Mouse (Mus musculus): ENCODE results near the gene Ttc7b. TPM values are rescaled to one million over a fixed set of nuclear protein-coding genes. Genes with fewer than 3 reads are reported as not detected.
A peak's percentile ranks its signal among the peaks of the same experiment; 100 is the strongest.

Ttc7b gene
- total RNA-seq, 4 experiments from 2014 or later = 89.9 to 102 (median 95.5) TPM

GRCm38 (mm10) chr12:100380697-100381291 is 139.8 kb downstream of the Ttc7b start:
- no peak for DNase-seq

- no peak for DNase-seq
Observed at GRCm38 (mm10) chr12:100379833-100380232, 140.8 kb downstream of the Ttc7b start.

- no peak for DNase-seq
Observed at GRCm38 (mm10) chr12:100378266-100378665, 142.4 kb downstream of the Ttc7b start.

GRCm38 (mm10) chr12:100377791-100378190 is 142.8 kb downstream of the Ttc7b start:
- no peak for DNase-seq

- DNase-seq = no peak
Observed at GRCm38 (mm10) chr12:100375801-100376200, 144.8 kb downstream of the Ttc7b start.

GRCm38 (mm10) chr12:100372785-100373184 is 147.8 kb downstream of the Ttc7b start:
- peak; percentile 31 for DNase-seq

GRCm38 (mm10) chr12:100372015-100372414 is 148.6 kb downstream of the Ttc7b start:
- DNase-seq = no peak

- peak; percentile 38 for DNase-seq
Observed at GRCm38 (mm10) chr12:100369786-100370185, 150.8 kb downstream of the Ttc7b start.

- DNase-seq = no peak
Observed at GRCm38 (mm10) chr12:100369220-100369619, 151.4 kb downstream of the Ttc7b start.

GRCm38 (mm10) chr12:100361330-100361729 is 159.3 kb downstream of the Ttc7b start:
- no peak for DNase-seq

GRCm38 (mm10) chr12:100358040-100358620 is 162.5 kb downstream of the Ttc7b start:
- no peak for DNase-seq

- no peak for DNase-seq
Observed at GRCm38 (mm10) chr12:100356407-100356806, 164.2 kb downstream of the Ttc7b start.

GRCm38 (mm10) chr12:100355565-100355964 is 165.1 kb downstream of the Ttc7b start:
- no peak for DNase-seq

GRCm38 (mm10) chr12:100353954-100354353 is 166.7 kb downstream of the Ttc7b start:
- DNase-seq = peak; percentile 39

- no peak for DNase-seq
Observed at GRCm38 (mm10) chr12:100353075-100353782, 167.4 kb downstream of the Ttc7b start.

GRCm38 (mm10) chr12:100352094-100352493 is 168.5 kb downstream of the Ttc7b start:
- no peak for DNase-seq

- DNase-seq = no peak
Observed at GRCm38 (mm10) chr12:100343554-100343953, 177.1 kb downstream of the Ttc7b start.

- DNase-seq = no peak
Observed at GRCm38 (mm10) chr12:100341614-100342013, 179.0 kb downstream of the Ttc7b start.

- no peak for DNase-seq
Observed at GRCm38 (mm10) chr12:100340901-100341460, 179.6 kb downstream of the Ttc7b start.

GRCm38 (mm10) chr12:100338055-100338454 is 182.6 kb downstream of the Ttc7b start:
- DNase-seq = no peak

GRCm38 (mm10) chr12:100337351-100338018 is 183.1 kb downstream of the Ttc7b start:
- DNase-seq = no peak

- no peak for DNase-seq
Observed at GRCm38 (mm10) chr12:100336241-100336640, 184.4 kb downstream of the Ttc7b start.

GRCm38 (mm10) chr12:100331806-100332205 is 188.8 kb downstream of the Ttc7b start:
- no peak for DNase-seq
